Mouse (Mus musculus) gastrocnemius, postnatal 10 days (tissue): ENCODE measurements around the gene Ndufaf2. TPM values are rescaled to one million over a fixed set of nuclear protein-coding genes. Genes with fewer than 3 reads are reported as not detected.

Source experiments
- DNase-seq: peaks from one replicate; pipeline ENCODE4 v3.0.0; 2021; ENCODE audit warnings: mixed read lengths
- total RNA-seq, 2 experiments: library from RNA; stranded (reverse); gene quantifications; 2 replicates each; pipeline ENCODE4 v1.2.3; 2021

Gene Ndufaf2
- total RNA-seq, 2 experiments from 2014 or later = 13.3 to 14.2 TPM

- no peak for DNase-seq
These were observed 19.9 kb downstream of the Ndufaf2 start for GRCm38 (mm10) chr13:108138403-108138977.

- DNase-seq = no peak
These were observed 22.8 kb downstream of the Ndufaf2 start for GRCm38 (mm10) chr13:108135617-108136016.

GRCm38 (mm10) chr13:108132031-108132819 is 26.2 kb downstream of the Ndufaf2 start:
- DNase-seq = no peak

GRCm38 (mm10) chr13:108130737-108131136 is 27.7 kb downstream of the Ndufaf2 start:
- DNase-seq = no peak

- no peak for DNase-seq
These were observed 29.4 kb downstream of the Ndufaf2 start for GRCm38 (mm10) chr13:108129070-108129469.

GRCm38 (mm10) chr13:108127883-108128282 is 30.5 kb downstream of the Ndufaf2 start:
- no peak for DNase-seq

- DNase-seq = peak; percentile 13
These were observed 31.3 kb downstream of the Ndufaf2 start for GRCm38 (mm10) chr13:108127130-108127529.

- DNase-seq = no peak
These were observed 32.2 kb downstream of the Ndufaf2 start for GRCm38 (mm10) chr13:108126246-108126645.

- DNase-seq = no peak
These were observed 34.3 kb downstream of the Ndufaf2 start for GRCm38 (mm10) chr13:108124096-108124495.

GRCm38 (mm10) chr13:108123109-108123723 is 35.2 kb downstream of the Ndufaf2 start:
- DNase-seq = no peak

GRCm38 (mm10) chr13:108119411-108120310 is 38.8 kb downstream of the Ndufaf2 start:
- no peak for DNase-seq

GRCm38 (mm10) chr13:108118188-108118587 is 40.2 kb downstream of the Ndufaf2 start:
- DNase-seq = no peak

GRCm38 (mm10) chr13:108117654-108118053 is 40.8 kb downstream of the Ndufaf2 start:
- no peak for DNase-seq

GRCm38 (mm10) chr13:108114257-108114656 is 44.2 kb downstream of the Ndufaf2 start:
- no peak for DNase-seq

- DNase-seq = no peak
These were observed 44.9 kb downstream of the Ndufaf2 start for GRCm38 (mm10) chr13:108113536-108113935.

GRCm38 (mm10) chr13:108110929-108111328 is 47.5 kb downstream of the Ndufaf2 start:
- DNase-seq = no peak

- DNase-seq = no peak
These were observed 57.7 kb downstream of the Ndufaf2 start for GRCm38 (mm10) chr13:108100700-108101099.

GRCm38 (mm10) chr13:108096446-108096845 is 62.0 kb downstream of the Ndufaf2 start:
- peak; percentile 9 for DNase-seq

- peak; percentile 44 for DNase-seq
These were observed 62.8 kb downstream of the Ndufaf2 start for GRCm38 (mm10) chr13:108095617-108096016.

GRCm38 (mm10) chr13:108094681-108095080 is 63.7 kb downstream of the Ndufaf2 start:
- no peak for DNase-seq

GRCm38 (mm10) chr13:108092290-108092689 is 66.1 kb downstream of the Ndufaf2 start:
- no peak for DNase-seq

- no peak for DNase-seq
These were observed 71.7 kb downstream of the Ndufaf2 start for GRCm38 (mm10) chr13:108086724-108087123.
